Mouse (Mus musculus) 3134 (cell line): ENCODE data around the gene Pdpn.

Source experiments
- DNase-seq: peaks from one replicate; pipeline ENCODE4 v3.0.0-alpha.2; 2011; ENCODE audit warnings: low spot score; ENCODE audit not compliant: insufficient read length; ENCODE audit errors: extremely low read depth

Gene Pdpn

GRCm38 (mm10) chr4:143241294-143241693, 58.1 kb downstream of the Pdpn start:
- DNase-seq = no peak

DNA sequence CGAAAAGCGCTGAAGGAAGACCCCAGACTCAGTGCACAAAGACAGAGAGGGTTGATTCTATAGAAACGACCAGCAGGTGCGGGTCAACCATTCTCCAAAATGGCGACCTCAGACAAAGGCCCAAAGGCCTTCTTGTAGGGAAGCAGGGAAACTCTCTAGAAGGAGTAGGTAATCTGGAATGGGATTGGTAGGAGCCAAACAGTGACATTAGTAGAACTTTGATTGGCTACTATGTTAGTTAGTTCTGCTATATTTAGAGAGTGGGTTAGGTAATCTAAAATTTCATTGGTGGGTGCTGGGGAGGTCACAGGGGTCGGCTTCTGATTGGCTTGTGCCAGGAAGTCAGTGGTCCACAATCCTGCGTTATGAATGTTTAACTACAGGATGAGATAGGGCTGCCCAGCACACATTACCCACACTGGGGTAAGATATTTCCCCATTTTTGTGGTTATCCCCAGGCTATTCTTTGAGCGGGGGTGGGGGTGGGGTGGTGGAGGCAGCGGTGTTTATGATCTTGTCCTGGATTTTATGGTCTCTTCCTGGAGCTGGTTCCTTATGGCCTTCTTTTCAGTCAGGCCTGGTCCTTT, 59.7 kb downstream of the Pdpn start:
- DNase-seq = no peak

GRCm38 (mm10) chr4:143239117-143239516, 60.2 kb downstream of the Pdpn start:
- DNase-seq = no peak

DNA sequence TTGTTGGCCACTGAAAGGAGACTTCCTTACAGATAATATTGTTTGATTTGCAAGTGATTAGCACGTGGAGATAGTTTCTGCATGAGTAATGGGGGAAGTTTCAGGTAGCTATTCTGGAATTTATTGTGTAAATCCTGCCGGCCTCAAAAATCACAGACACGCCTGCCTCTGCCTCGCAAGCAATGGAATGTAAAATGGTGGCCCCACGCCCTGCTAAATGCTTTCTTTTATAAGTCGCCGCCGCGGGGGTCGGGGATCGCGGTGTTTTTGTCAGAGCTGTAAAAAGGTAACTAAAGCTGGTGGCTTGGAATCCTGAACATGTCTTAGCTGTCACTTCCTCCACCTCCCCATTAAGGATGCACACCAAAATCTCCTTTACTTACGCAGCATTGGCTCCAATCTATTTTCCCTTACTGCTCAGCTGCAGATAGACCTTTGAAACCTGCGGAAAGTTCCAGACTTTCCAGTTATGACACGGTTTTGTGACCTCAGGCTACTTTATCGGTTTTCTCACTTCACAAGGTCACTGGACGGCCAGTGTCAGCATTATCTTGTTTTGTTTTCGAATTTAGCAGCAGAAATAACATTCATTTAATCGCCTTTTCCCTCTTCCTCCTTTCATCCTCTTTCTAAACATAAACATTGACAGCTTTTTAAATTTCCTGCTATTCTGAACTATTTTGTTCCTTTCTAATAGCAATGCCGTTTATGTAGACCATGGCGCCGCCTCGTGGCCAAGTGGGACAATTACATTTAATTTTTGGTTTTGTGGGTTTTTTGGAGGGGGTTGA, 60.9 kb downstream of the Pdpn start:
- peak; percentile 15 for DNase-seq

DNA sequence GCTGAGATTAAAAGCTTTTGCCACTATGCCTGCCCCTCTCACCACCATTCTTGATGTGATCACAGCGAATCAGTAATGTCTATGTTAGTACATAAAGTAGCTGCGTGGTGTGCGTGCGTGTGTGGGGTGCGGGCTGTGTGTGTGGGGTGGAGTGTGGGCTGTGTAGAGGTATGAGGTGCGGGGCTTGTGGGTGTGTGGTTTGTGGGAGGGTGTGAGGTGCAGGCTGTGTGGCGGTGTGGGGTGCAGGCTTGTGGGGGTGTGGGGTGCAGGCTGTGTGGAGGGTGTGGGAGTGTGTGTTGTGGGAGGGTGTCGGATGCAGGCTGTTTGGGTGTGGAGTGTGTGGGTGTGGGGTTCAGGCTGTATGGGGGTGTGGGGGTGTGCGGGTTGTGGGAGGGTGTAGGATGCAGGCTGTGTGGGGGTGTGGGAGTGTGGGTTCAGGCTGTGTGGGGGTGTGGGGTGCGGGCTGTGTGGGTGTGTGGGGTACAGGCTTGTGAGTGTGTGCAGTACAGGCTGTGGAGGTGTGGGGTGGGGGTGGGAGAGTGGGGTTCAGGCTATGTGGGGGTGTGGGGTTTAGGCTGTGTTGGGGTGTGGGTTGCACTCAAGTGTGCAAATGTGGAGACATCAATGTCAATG, 67.5 kb downstream of the Pdpn start:
- no peak for DNase-seq

GRCm38 (mm10) chr4:143231110-143231509, 68.3 kb downstream of the Pdpn start:
- no peak for DNase-seq

DNA sequence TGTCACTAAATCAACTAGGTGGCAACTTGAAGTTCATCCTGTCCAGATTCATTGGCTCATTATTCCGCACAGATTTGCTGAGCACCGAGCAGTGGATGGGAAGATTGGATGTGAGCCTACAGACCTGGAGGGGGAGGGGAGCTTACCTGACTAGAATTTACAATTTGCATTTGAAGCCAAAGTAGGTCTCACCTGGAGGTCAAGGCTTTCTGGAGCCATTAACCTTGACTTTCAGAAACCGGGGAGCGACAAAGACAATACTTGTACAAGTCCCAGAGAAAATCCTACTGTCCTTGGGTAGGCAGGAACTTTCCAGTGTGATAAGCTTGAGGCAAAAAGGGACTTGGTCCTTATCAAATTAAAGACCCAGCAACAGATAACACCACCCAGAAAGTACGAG, 71.4 kb downstream of the Pdpn start:
- DNase-seq = no peak

DNA sequence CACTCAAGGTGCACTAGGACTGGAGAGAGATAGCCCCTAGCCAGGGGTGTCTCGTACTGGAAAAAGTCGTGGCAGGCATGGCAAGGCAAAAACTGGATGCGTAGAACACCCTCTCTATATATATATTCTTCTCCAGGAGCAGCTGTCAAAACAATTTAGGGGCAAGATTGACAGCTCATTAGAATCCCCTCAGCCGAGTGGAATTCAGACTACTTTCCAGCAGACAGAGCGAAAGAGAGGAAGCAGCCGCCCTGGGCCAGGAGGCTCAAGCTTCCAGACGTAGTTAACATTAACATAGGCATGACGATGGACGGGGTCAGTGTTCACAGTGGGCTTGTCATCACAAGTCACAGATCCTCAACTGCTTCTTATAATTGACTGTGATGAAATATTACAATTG, 73.5 kb downstream of the Pdpn start:
- DNase-seq = no peak

DNA sequence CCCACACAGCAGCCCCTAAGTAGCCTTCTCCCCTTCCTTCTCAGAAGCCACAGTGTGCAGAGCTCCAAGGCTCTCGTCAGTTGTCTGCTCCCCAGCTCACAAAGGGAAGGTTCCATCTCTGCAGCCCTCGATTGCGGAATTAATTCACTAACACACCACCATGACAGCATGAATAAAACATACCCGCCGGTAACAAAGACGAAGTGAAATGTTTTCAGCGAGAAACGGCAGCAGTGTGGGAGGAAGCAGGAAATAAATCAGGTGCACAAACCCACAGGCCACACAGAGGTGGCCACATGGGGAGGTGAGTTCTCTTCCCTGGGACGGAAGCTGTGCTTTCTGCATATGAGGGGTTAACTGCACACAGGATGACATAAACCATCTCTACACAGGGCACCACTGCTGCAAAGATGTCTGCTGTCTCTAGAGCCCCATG, 80.0 kb downstream of the Pdpn start:
- no peak for DNase-seq

GRCm38 (mm10) chr4:143218858-143219257, 80.5 kb downstream of the Pdpn start:
- DNase-seq = no peak
